Comparison of ENCODE assay signal across 10 mouse cellular contexts in the genomic region with DNA sequence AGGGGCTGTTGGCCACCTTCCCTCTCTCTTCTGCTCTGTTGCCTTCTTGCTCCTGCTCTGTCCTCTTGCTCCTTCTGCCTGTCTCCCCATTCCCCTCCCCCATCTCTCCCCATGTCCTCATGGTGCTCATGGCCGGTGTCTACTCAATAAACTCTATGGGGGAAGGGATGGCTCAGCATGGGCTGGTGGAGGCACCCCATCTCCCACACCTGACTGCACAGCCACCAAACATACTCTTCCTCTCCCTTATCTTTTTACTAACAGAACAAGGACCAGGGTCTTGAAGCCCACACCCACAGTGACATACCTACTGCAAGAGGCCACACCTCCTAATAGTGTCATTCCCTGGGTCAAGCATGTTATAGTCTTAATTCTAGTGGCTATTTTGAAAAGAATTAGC. TPM values are rescaled to one million over a fixed set of nuclear protein-coding genes. Genes with fewer than 3 reads are reported as not detected.
A peak's percentile ranks its signal among the peaks of the same experiment; 100 is the strongest.
DNase-seq lines count a peak whose midpoint lies in the region; ATAC-seq and TF ChIP-seq lines count a peak whose summit lies in the region.
"Had no signal": no experiment of that assay in that cellular context is flagged by ENCODE, and none has a peak within 500 bp of the region (broad histone marks: within the 10 kb centered on the region; RNA-seq: fewer than 3 reads in every experiment).

No protein-coding gene starts in this region.

- H3K4me1 ChIP-seq in forebrain, embryonic 12.5 days: peaks cover 12% of the 10 kb centered on the region
- H3K4me1 ChIP-seq in forebrain, postnatal 0 days (ENCODE audit: insufficient read depth): no peaks in the 10 kb centered on the region
- peaks cover 7% of the 10 kb centered on the region; the same call in 1 of the 2 replicates for H3K4me1 ChIP-seq in kidney, embryonic 16.5 days (ENCODE audit: insufficient read depth, low read length)
- peaks cover 8% of the 10 kb centered on the region for H3K4me1 ChIP-seq in kidney, embryonic 15.5 days
- H3K4me1 ChIP-seq in liver, embryonic 15.5 days (replicated peaks): peaks cover 61% of the 10 kb centered on the region

- DNase-seq in forebrain, postnatal 0 days: no peak
- DNase-seq in c-Kit-negative CD71-positive TER-119-positive erythroid progenitor cells, embryonic 14.5 days (ENCODE audit: low read depth, low spot score): peak; percentile 29
- no peak for DNase-seq in frontal cortex, postnatal 14 days (ENCODE audit: low spot score in 2 of 2)
- DNase-seq: heart, adult 18-20 months; kidney, postnatal 14 days; right cerebral cortex, postnatal 25 days had no signal

- peak; percentile 5; the same call in 1 of the 2 replicates for ATAC-seq in forebrain, embryonic 12.5 days (ENCODE audit: low FRiP score)
- no peak for ATAC-seq in forebrain, postnatal 0 days
- ATAC-seq in kidney, embryonic 16.5 days (ENCODE audit: low FRiP score, low TSS enrichment): 0 out of 2 replicates have a peak, but pooled peaks have one; percentile 3
- ATAC-seq in kidney, embryonic 15.5 days (replicated peaks; ENCODE audit: low FRiP score): no peak
- ATAC-seq in liver, embryonic 15.5 days (ENCODE audit: insufficient read depth): 0 out of 2 replicates have a peak, but pooled peaks have one; percentile 3

- no peak overlapping the region for H3K27ac ChIP-seq in forebrain, embryonic 12.5 days
- no peak overlapping the region for H3K27ac ChIP-seq in forebrain, postnatal 0 days (ENCODE audit: low read depth, low read length)
- H3K27ac ChIP-seq in kidney, embryonic 16.5 days (ENCODE audit: low read length): no peak overlapping the region
- no peak overlapping the region for H3K27ac ChIP-seq in kidney, embryonic 15.5 days
- H3K27ac ChIP-seq in liver, embryonic 15.5 days (replicated peaks): peak overlapping the region; percentile 99

- no peak for TF ChIP-seq CTCF in forebrain, postnatal 0 days (IDR thresholded peaks at IDR 0.05; ENCODE audit: low read depth)

- H3K4me2 ChIP-seq in forebrain, embryonic 12.5 days: no peak overlapping the region
- no peak overlapping the region for H3K4me2 ChIP-seq in forebrain, postnatal 0 days (ENCODE audit: low read depth)
- H3K4me2 ChIP-seq in kidney, embryonic 16.5 days (replicated peaks; ENCODE audit: low read depth, low read length): no peak overlapping the region
- no peak overlapping the region for H3K4me2 ChIP-seq in kidney, embryonic 15.5 days
- peak overlapping the region; percentile 68 for H3K4me2 ChIP-seq in liver, embryonic 15.5 days

- H3K27me3 ChIP-seq in forebrain, embryonic 12.5 days: no peaks in the 10 kb centered on the region
- no peaks in the 10 kb centered on the region for H3K27me3 ChIP-seq in forebrain, postnatal 0 days (ENCODE audit: insufficient read depth, low read length)
- no peaks in the 10 kb centered on the region for H3K27me3 ChIP-seq in kidney, embryonic 16.5 days (ENCODE audit: insufficient read depth, low read length)
- no peaks in the 10 kb centered on the region for H3K27me3 ChIP-seq in kidney, embryonic 15.5 days
- no peaks in the 10 kb centered on the region for H3K27me3 ChIP-seq in liver, embryonic 15.5 days

- 100% methylated on average over 1 of the region's 1 CpGs for WGBS in forebrain, embryonic 12.5 days
- WGBS in forebrain, postnatal 0 days: 96% methylated on average over 1 of the region's 1 CpGs
- 81% methylated on average over 1 of the region's 1 CpGs for WGBS in kidney, embryonic 16.5 days
- WGBS in kidney, embryonic 15.5 days: 91% methylated on average over 1 of the region's 1 CpGs
- WGBS in liver, embryonic 15.5 days (ENCODE audit: insufficient replicate concordance): 30% methylated on average over 1 of the region's 1 CpGs

- H3K9ac ChIP-seq in forebrain, embryonic 12.5 days: no peak overlapping the region
- no peak overlapping the region for H3K9ac ChIP-seq in forebrain, postnatal 0 days
- H3K9ac ChIP-seq in kidney, embryonic 16.5 days (replicated peaks; ENCODE audit: low read length): no peak overlapping the region
- no peak overlapping the region for H3K9ac ChIP-seq in kidney, embryonic 15.5 days
- H3K9ac ChIP-seq in liver, embryonic 15.5 days: peak overlapping the region; percentile 95; the same call in 1 of the 2 replicates

- H3K36me3 ChIP-seq in forebrain, embryonic 12.5 days (replicated peaks): no peaks in the 10 kb centered on the region
- H3K36me3 ChIP-seq in forebrain, postnatal 0 days (ENCODE audit: insufficient read depth): no peaks in the 10 kb centered on the region
- H3K36me3 ChIP-seq in kidney, embryonic 16.5 days (ENCODE audit: insufficient read depth, low read length): no peaks in the 10 kb centered on the region; the same call in 1 of the 2 replicates
- no peaks in the 10 kb centered on the region for H3K36me3 ChIP-seq in kidney, embryonic 15.5 days
- H3K36me3 ChIP-seq in liver, embryonic 15.5 days (replicated peaks): peaks cover 5% of the 10 kb centered on the region; the same call in 1 of the 2 replicates

- no peaks in the 10 kb centered on the region for H3K9me3 ChIP-seq in forebrain, embryonic 12.5 days
- H3K9me3 ChIP-seq in forebrain, postnatal 0 days (ENCODE audit: low read length): no peaks in the 10 kb centered on the region
- H3K9me3 ChIP-seq in kidney, embryonic 16.5 days (ENCODE audit: low read length): no peaks in the 10 kb centered on the region
- no peaks in the 10 kb centered on the region for H3K9me3 ChIP-seq in kidney, embryonic 15.5 days (replicated peaks)
- no peaks in the 10 kb centered on the region for H3K9me3 ChIP-seq in liver, embryonic 15.5 days (replicated peaks)

- H3K4me3 ChIP-seq in forebrain, embryonic 12.5 days (replicated peaks): no peak overlapping the region
- H3K4me3 ChIP-seq in forebrain, postnatal 0 days (ENCODE audit: low read depth, low read length): no peak overlapping the region
- H3K4me3 ChIP-seq in kidney, embryonic 16.5 days (ENCODE audit: low read length): no peak overlapping the region
- H3K4me3 ChIP-seq in kidney, embryonic 15.5 days (replicated peaks): no peak overlapping the region
- no peak overlapping the region for H3K4me3 ChIP-seq in liver, embryonic 15.5 days (replicated peaks)

RNA-seq across cellular contexts. Expression of a gene that starts 26.0 kb away (rescaled TPM):
- polyA plus RNA-seq in forebrain, embryonic 12.5 days (2016; fragmentation: Nextera tagmentation; extraction: Ambion mirVana): 43.8 and 49.2 TPM in 2 replicates
- 28.9 and 35.0 TPM in 2 replicates for total RNA-seq in forebrain, postnatal 0 days (2014; rRNA removed)
- polyA plus RNA-seq in forebrain, postnatal 0 days (2015; fragmentation: Nextera tagmentation; extraction: Ambion mirVana): 26.2 and 32.8 TPM in 2 replicates
- 24.6 and 27.2 TPM in 2 replicates for polyA plus RNA-seq in kidney, embryonic 16.5 days (2015; fragmentation: Nextera tagmentation; extraction: Ambion mirVana)
- 28.8 and 33.2 TPM in 2 replicates for polyA plus RNA-seq in kidney, embryonic 15.5 days (2015; fragmentation: Nextera tagmentation; extraction: Ambion mirVana)
- polyA plus RNA-seq in liver, embryonic 15.5 days (2015; fragmentation: Nextera tagmentation; extraction: Ambion mirVana): 16.3 and 18.9 TPM in 2 replicates

RNA-seq across cellular contexts. Expression of a gene that starts 36.5 kb away (rescaled TPM):
- polyA plus RNA-seq in forebrain, embryonic 12.5 days (2016; fragmentation: Nextera tagmentation; extraction: Ambion mirVana): 29.5 and 31.0 TPM in 2 replicates
- total RNA-seq in forebrain, postnatal 0 days (2014; rRNA removed): 16.1 and 20.5 TPM in 2 replicates
- 16.8 and 19.3 TPM in 2 replicates for polyA plus RNA-seq in forebrain, postnatal 0 days (2015; fragmentation: Nextera tagmentation; extraction: Ambion mirVana)
- polyA plus RNA-seq in kidney, embryonic 16.5 days (2015; fragmentation: Nextera tagmentation; extraction: Ambion mirVana): 27.8 and 28.6 TPM in 2 replicates
- 28.8 and 28.9 TPM in 2 replicates for polyA plus RNA-seq in kidney, embryonic 15.5 days (2015; fragmentation: Nextera tagmentation; extraction: Ambion mirVana)
- polyA plus RNA-seq in liver, embryonic 15.5 days (2015; fragmentation: Nextera tagmentation; extraction: Ambion mirVana): 12.7 and 12.9 TPM in 2 replicates

RNA-seq across cellular contexts. Expression of a gene that starts 44.6 kb away (rescaled TPM):
- polyA plus RNA-seq in forebrain, embryonic 12.5 days (2016; fragmentation: Nextera tagmentation; extraction: Ambion mirVana): 316 and 329 TPM in 2 replicates
- total RNA-seq in forebrain, postnatal 0 days (2014; rRNA removed): 92.8 and 106 TPM in 2 replicates
- 231 and 236 TPM in 2 replicates for polyA plus RNA-seq in forebrain, postnatal 0 days (2015; fragmentation: Nextera tagmentation; extraction: Ambion mirVana)
- polyA plus RNA-seq in kidney, embryonic 16.5 days (2015; fragmentation: Nextera tagmentation; extraction: Ambion mirVana): 210 and 217 TPM in 2 replicates
- polyA plus RNA-seq in kidney, embryonic 15.5 days (2015; fragmentation: Nextera tagmentation; extraction: Ambion mirVana): 216 and 240 TPM in 2 replicates
- 85.2 and 93.7 TPM in 2 replicates for polyA plus RNA-seq in liver, embryonic 15.5 days (2015; fragmentation: Nextera tagmentation; extraction: Ambion mirVana)

Comparison
In these comparisons a context has a peak if more than half of its experiments do, and no peak if none do; other contexts are left out.
1. ATAC-seq: peak in forebrain, embryonic 12.5 days (single experiment), kidney, embryonic 16.5 days (single experiment) and liver, embryonic 15.5 days (single experiment); none in forebrain, postnatal 0 days (single experiment) and kidney, embryonic 15.5 days (single experiment).